Mouse (Mus musculus) embryonic fibroblast, embryonic 13.5 days (primary cell): ENCODE results near the gene 2510039O18Rik.

ENCODE experiments used
- CTCF ChIP-seq: IDR thresholded peaks from 2 replicates; pipeline ENCODE4 v1.5.1; 2011; ENCODE audit warnings: mild to moderate bottlenecking, control low read depth, low read length, moderate library complexity, borderline replicate concordance; ENCODE audit not compliant: insufficient read depth
- POLR2A ChIP-seq: IDR thresholded peaks from 2 replicates; pipeline ENCODE4 v1.6.1; 2011; ENCODE audit warnings: low read depth, mild to moderate bottlenecking, control low read depth, low read length, moderate library complexity

GRCm38 (mm10) chr4:147993571-147994095 lies 52.9 kb downstream of the 2510039O18Rik start:
- no peak for TF ChIP-seq POLR2A
- TF ChIP-seq CTCF = no peak
